Mouse (Mus musculus): Measurements from ENCODE around the gene Casp8ap2. TPM values are rescaled to one million over a fixed set of nuclear protein-coding genes. Genes with fewer than 3 reads are reported as not detected.

Casp8ap2 gene
- total RNA-seq, 4 experiments from 2014 or later, result 5.1 to 7.8 (median 6.9) TPM

DNA sequence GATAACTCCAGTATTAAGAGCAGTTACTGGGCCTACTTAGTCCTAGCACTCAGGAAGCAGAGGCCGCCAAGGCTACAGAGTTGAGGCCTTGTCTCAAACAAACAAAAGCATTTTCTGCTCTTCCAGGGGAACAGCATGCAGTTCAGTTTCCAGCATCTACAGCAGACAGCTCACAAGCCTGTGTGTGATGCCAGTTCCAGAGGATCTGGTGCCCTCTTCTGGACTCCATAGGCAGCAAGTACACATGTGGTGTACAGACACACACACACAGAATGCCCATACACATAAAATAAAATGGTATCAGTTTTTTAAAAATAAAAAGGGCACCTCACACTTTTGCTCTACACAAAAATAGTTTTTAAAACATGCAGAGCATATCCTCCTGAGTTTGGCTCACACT, 53.0 kb downstream of the Casp8ap2 start:
- DNase-seq (ENCODE audit: low spot score), result no peak

DNA sequence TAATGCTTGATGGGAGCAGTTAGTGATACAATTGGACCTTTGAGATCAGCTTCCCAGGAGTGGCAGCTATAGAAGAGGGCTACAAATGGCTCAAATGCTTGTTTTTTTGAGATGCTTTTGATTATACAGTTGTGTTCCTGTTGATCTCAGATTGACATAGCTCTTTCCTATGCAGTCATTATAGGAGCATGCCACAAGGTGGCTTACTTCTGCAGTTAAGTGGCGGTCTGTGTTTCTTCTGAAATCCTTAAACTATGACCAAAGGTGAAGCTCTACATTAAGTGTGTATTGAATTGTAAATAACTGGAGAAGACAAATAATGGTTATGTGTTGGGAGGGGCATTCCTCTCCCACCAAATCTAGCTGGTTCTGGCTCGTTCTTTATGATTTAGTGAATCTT, 54.6 kb downstream of the Casp8ap2 start:
- no peak for DNase-seq (ENCODE audit: low spot score)

DNA sequence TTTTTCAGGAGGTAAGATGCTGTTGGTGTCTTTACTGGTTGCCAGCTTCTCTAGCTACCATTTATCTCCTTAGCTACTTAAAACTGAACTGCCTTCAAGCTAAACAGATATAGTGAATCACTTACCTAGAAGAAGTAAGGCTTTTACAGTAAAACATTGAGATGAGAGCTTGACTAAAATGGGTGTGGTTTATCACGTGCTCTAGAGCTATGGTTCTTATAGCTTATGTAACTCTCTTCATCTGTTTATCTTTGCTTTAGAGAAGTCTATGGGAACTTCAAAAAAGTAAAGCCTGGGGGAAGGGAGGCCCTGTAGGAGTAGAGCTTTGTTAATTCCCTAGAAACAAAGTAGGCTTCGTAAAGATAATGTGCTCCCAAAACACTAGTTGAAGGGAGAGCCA, 58.8 kb downstream of the Casp8ap2 start:
- no peak for DNase-seq (ENCODE audit: low spot score)

DNA sequence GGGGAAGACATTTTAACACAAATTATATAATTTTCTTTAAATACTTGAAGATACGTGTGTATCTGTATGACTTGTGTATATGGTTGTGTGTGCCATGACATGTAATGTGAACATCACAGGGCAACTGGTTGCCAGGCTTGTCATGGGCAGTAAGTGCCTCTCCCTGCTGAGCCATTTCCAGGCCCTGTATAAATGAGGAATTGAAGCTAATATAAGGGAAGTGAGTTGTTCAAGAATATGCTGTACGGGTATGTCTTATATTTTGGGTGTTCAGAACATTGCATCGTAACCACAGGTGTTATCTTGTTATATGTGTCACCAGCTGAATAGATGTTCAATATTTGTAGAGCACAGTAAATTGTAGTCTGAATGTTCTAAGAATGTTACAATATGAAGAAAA, 62.2 kb downstream of the Casp8ap2 start:
- no peak for DNase-seq (ENCODE audit: low spot score)

DNA sequence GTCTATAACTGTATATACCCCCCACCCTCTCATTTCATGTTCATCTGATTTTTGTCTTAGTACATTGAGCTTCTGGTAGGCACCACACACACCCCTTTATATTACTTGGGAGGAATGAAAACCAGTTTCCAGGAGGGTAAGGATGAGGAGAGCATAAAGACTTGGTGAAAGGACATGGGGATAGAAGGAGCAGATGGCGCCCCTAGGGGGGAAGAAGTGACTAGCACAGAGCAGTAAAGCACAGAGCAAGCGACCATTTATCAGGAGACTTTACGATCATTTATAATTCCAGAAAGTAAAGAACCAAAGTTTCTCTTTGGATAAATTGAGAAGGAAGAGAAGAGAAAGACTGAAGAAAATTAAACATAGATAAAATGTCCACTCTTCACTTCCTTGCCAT, 65.6 kb downstream of the Casp8ap2 start:
- no peak for DNase-seq (ENCODE audit: low spot score)

DNA sequence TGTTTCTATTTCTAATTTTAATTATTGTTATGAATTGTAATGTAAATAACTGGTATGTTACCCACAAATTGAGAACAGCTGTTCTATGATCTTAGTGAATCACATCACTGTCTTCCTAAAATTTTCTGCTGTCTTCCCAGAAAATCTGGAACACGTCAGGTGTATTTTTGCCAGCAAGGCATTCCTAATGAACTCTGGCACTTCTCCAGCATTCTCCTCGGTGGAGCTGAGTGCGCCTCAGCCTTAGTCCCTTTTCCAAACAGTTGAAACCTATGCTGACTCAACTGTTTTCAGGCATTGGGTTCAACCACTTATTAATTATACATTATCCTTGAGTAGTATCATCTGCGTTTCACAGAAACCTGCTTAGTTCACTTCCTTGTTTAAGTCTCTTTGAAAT, 67.2 kb downstream of the Casp8ap2 start:
- DNase-seq (ENCODE audit: low spot score), result no peak

DNA sequence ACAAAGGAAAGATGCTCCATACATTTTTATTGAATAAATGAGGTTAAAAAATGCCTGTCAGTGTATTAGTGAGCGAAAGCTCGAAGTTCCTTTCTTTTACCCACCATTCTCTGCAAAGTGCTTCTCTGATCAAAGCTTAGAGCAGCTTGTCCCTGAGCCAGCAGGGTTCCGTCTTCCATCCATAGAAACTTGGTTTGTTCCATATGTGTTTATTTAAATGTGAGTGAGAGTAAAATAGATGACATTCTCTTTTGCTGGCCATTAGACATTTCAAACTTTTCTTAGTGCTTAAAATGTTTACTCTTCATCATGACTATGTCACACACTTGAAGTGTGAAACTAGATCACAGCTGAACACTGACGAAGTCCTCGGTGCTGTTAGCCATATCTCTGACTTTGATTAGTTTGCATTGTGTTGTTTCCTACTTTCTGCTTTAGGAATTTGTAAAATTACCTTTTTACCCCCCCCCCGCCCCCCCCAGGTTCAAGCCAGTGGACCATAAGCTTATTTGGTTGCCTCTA, 67.9 kb downstream of the Casp8ap2 start:
- DNase-seq (ENCODE audit: low spot score), result no peak

Other genes with a start within 250 kb of the Casp8ap2 start
- gene Gja10, start 12.7 kb upstream of the Casp8ap2 start, total RNA-seq (2022), result not detected
- gene Mdn1, start 41.7 kb downstream of the Casp8ap2 start, total RNA-seq (2022), result 10 to 100 TPM in 2 of 4 experiments, 1 to 10 TPM in 2; 9.5 to 12.3 (median 9.9) TPM
- gene Lyrm2, start 184.8 kb downstream of the Casp8ap2 start, total RNA-seq (2022), result 10 to 100 TPM; 31.0 to 48.6 (median 41.3) TPM

All from heart, adult 8-10 months (tissue).